Mouse (Mus musculus) neural tube, embryonic 13.5 days (tissue): ENCODE data around the gene Mettl3. TPM values are rescaled to one million over a fixed set of nuclear protein-coding genes. Genes with fewer than 3 reads are reported as not detected.
"Not testable (repeated sequence)": the region's sequence is repeated elsewhere in the genome, so short reads cannot be mapped to it uniquely, and the experiment has no call there.

Experiments used
- ATAC-seq: fragments of 200-750 bp; cut with Nextera tagmentation; 2 replicates; pipeline ENCODE4 v1.8.0; 2017; ENCODE audit warnings: low read depth, mild to moderate bottlenecking, moderate TSS enrichment, moderate library complexity
- H3K27ac ChIP-seq: fragments of 300-500 bp; sonication (generic); replicated peaks from 2 replicates; pipeline ENCODE4 v1.5.1; 2015; ENCODE audit warnings: moderate library complexity, mild to moderate bottlenecking, inconsistent platforms
- H3K27me3 ChIP-seq: fragments of 300-500 bp; sonication (generic); 2 replicates; pipeline ENCODE4 v1.6.1; 2015; ENCODE audit warnings: mild to moderate bottlenecking, inconsistent platforms
- H3K36me3 ChIP-seq: fragments of 300-500 bp; sonication (generic); 2 replicates; pipeline ENCODE4 v1.6.1; 2015; ENCODE audit warnings: mild to moderate bottlenecking, inconsistent platforms
- H3K4me1 ChIP-seq: fragments of 300-500 bp; sonication (generic); replicated peaks from 2 replicates; pipeline ENCODE4 v1.6.1; 2015; ENCODE audit warnings: inconsistent platforms
- H3K4me2 ChIP-seq: fragments of 300-500 bp; sonication (generic); 2 replicates; pipeline ENCODE4 v1.6.1; 2015; ENCODE audit warnings: inconsistent platforms, mild to moderate bottlenecking, moderate library complexity
- H3K4me3 ChIP-seq: fragments of 300-500 bp; sonication (generic); 2 replicates; pipeline ENCODE4 v1.5.1; 2015; ENCODE audit warnings: mild to moderate bottlenecking, inconsistent platforms
- H3K9ac ChIP-seq: fragments of 300-500 bp; sonication (generic); 2 replicates; pipeline ENCODE4 v1.6.1; 2015; ENCODE audit warnings: moderate library complexity, mild to moderate bottlenecking, inconsistent platforms
- H3K9me3 ChIP-seq: fragments of 300-500 bp; sonication (generic); 2 replicates; pipeline ENCODE4 v1.6.1; 2016; ENCODE audit warnings: inconsistent platforms
- WGBS: fragments of 180-500 bp; shearing (Covaris S2); methylation state at CpG from one replicate; pipeline ENCODE4 v1.1.7; 2015; 5-methylcytosine and 5-hydroxymethylcytosine counted together
- polyA plus RNA-seq: library from polyadenylated mRNA; unstranded; fragments of >200 nt; fragmentation: Nextera tagmentation; extraction: Ambion mirVana; gene quantifications from 2 replicates; pipeline ENCODE4 v1.2.1, GENCODE M21; 2015

The Mettl3 gene
- polyA plus RNA-seq, 1 experiment from 2014 or later, result 53.2 TPM

- Histone ChIP-seq H3K4me3 (peak overlapping the region; percentile 78), H3K36me3 (peaks cover 41% of the 10 kb centered on the region), H3K4me2 (peak overlapping the region; percentile 74), H3K27me3 (no peaks in the 10 kb centered on the region), H3K9me3 (no peaks in the 10 kb centered on the region), H3K9ac (peak overlapping the region; percentile 97), H3K4me1 (peaks cover 54% of the 10 kb centered on the region), H3K27ac (peak overlapping the region; percentile 97)
- WGBS, result under 1% methylated on average over 30 of the region's 41 CpGs
- ATAC-seq, result peak; percentile 90
These were observed 11.0 kb upstream of the Mettl3 start for GRCm38 (mm10) chr14:52315792-52316440.

- H3K4me3 ChIP-seq, result peak overlapping the region; percentile 78
- peaks cover 46% of the 10 kb centered on the region for H3K36me3 ChIP-seq
- H3K4me1 ChIP-seq, result peaks cover 60% of the 10 kb centered on the region
- peak overlapping the region; percentile 97 for H3K27ac ChIP-seq
- ATAC-seq, result peak; percentile 19
- WGBS, result 5% methylated on average over 17 of the region's 17 CpGs
- H3K27me3 ChIP-seq, result no peaks in the 10 kb centered on the region
- peak overlapping the region; percentile 97 for H3K9ac ChIP-seq
- no peaks in the 10 kb centered on the region for H3K9me3 ChIP-seq
- peak overlapping the region; percentile 74 for H3K4me2 ChIP-seq
These were observed 10.4 kb upstream of the Mettl3 start for GRCm38 (mm10) chr14:52315283-52315780.

GRCm38 (mm10) chr14:52314808-52315150 lies 9.9 kb upstream of the Mettl3 start:
- no peak for ATAC-seq
- Histone ChIP-seq H3K27me3 (no peaks in the 10 kb centered on the region), H3K36me3 (peaks cover 50% of the 10 kb centered on the region), H3K27ac (peak overlapping the region; percentile 97), H3K4me2 (peak overlapping the region; percentile 74), H3K9me3 (no peaks in the 10 kb centered on the region), H3K9ac (peak overlapping the region; percentile 97), H3K4me1 (peaks cover 60% of the 10 kb centered on the region), H3K4me3 (peak overlapping the region; percentile 78)
- 40% methylated on average over 8 of the region's 8 CpGs for WGBS

GRCm38 (mm10) chr14:52313931-52314807 lies 9.2 kb upstream of the Mettl3 start:
- peaks cover 56% of the 10 kb centered on the region for H3K36me3 ChIP-seq

GRCm38 (mm10) chr14:52310906-52311305 lies 6.0 kb upstream of the Mettl3 start:
- H3K27me3 ChIP-seq, result no peaks in the 10 kb centered on the region
- WGBS, result 94% methylated on average over 2 of the region's 2 CpGs
- no peak overlapping the region for H3K9ac ChIP-seq
- H3K36me3 ChIP-seq, result peaks cover 65% of the 10 kb centered on the region
- H3K4me3 ChIP-seq, result peak overlapping the region; percentile 13
- no peak for ATAC-seq
- H3K27ac ChIP-seq, result no peak overlapping the region
- H3K4me1 ChIP-seq, result peaks cover 52% of the 10 kb centered on the region
- peak overlapping the region; percentile 74 for H3K4me2 ChIP-seq
- H3K9me3 ChIP-seq, result no peaks in the 10 kb centered on the region

More at GRCm38 (mm10) chr14:52313931-52314807, 9.2 kb upstream of the Mettl3 start:
- Histone ChIP-seq H3K4me1 (peaks cover 60% of the 10 kb centered on the region), H3K4me3 (peak overlapping the region; percentile 78), H3K27me3 (no peaks in the 10 kb centered on the region), H3K4me2 (peak overlapping the region; percentile 74), H3K9me3 (no peaks in the 10 kb centered on the region), H3K9ac (peak overlapping the region; percentile 97), H3K27ac (peak overlapping the region; percentile 97)
- ATAC-seq, result no peak
- WGBS, result 88% methylated on average over 26 of the region's 26 CpGs

- H3K4me3 ChIP-seq, H3K27me3 ChIP-seq, H3K27ac ChIP-seq, H3K9me3 ChIP-seq, ATAC-seq, H3K9ac ChIP-seq: not testable (repeated sequence)
- Histone ChIP-seq H3K36me3 (peaks cover 65% of the 10 kb centered on the region), H3K4me1 (peaks cover 55% of the 10 kb centered on the region), H3K4me2 (0 out of 2 replicates have a peak overlapping the region, but pooled peaks have one; percentile 74)
- 87% methylated on average over 6 of the region's 6 CpGs for WGBS
These were observed 5.4 kb upstream of the Mettl3 start for GRCm38 (mm10) chr14:52310343-52310742.

- Histone ChIP-seq H3K27ac (no peak overlapping the region), H3K36me3 (peaks cover 29% of the 10 kb centered on the region), H3K4me1 (peaks cover 26% of the 10 kb centered on the region), H3K9ac (no peak overlapping the region), H3K4me3 (no peak overlapping the region), H3K4me2 (no peak overlapping the region), H3K27me3 (no peaks in the 10 kb centered on the region), H3K9me3 (no peaks in the 10 kb centered on the region)
- ATAC-seq, result no peak
- WGBS, result 89% methylated on average over 2 of the region's 2 CpGs
These were observed 1.2 kb upstream of the Mettl3 start for GRCm38 (mm10) chr14:52306100-52306499.

GRCm38 (mm10) chr14:52303517-52303916 lies 1.4 kb downstream of the Mettl3 start:
- not testable (repeated sequence) for H3K27ac ChIP-seq, H3K9me3 ChIP-seq, H3K4me3 ChIP-seq, H3K27me3 ChIP-seq, ATAC-seq, H3K9ac ChIP-seq
- H3K36me3 ChIP-seq, result peaks cover 25% of the 10 kb centered on the region
- peaks cover 18% of the 10 kb centered on the region for H3K4me1 ChIP-seq
- WGBS, result 87% methylated on average over 3 of the region's 3 CpGs
- H3K4me2 ChIP-seq, result peak overlapping the region; percentile 78

- no peaks in the 10 kb centered on the region for H3K9me3 ChIP-seq
- H3K9ac ChIP-seq, result no peak overlapping the region
- H3K4me2 ChIP-seq, result no peak overlapping the region
- no peak overlapping the region for H3K27ac ChIP-seq
- peak; percentile 58 for ATAC-seq
- no peaks in the 10 kb centered on the region for H3K27me3 ChIP-seq
- peaks cover 91% of the 10 kb centered on the region for H3K36me3 ChIP-seq
- WGBS, result 64% methylated on average over 6 of the region's 6 CpGs
- no peaks in the 10 kb centered on the region for H3K4me1 ChIP-seq
- no peak overlapping the region for H3K4me3 ChIP-seq
These were observed 9.2 kb downstream of the Mettl3 start for GRCm38 (mm10) chr14:52295558-52296264.

- no peak overlapping the region for H3K27ac ChIP-seq
- no peak overlapping the region for H3K9ac ChIP-seq
- no peaks in the 10 kb centered on the region for H3K9me3 ChIP-seq
- H3K36me3 ChIP-seq, result peaks cover 38% of the 10 kb centered on the region
- no peaks in the 10 kb centered on the region for H3K27me3 ChIP-seq
- H3K4me3 ChIP-seq, result no peak overlapping the region
- no peak for ATAC-seq
- H3K4me1 ChIP-seq, result peaks cover 10% of the 10 kb centered on the region
- H3K4me2 ChIP-seq, result no peak overlapping the region
- 96% methylated on average over 3 of the region's 3 CpGs for WGBS
These were observed 20.7 kb downstream of the Mettl3 start for GRCm38 (mm10) chr14:52284191-52284590.

- no peak for ATAC-seq
- Histone ChIP-seq H3K9ac (no peak overlapping the region), H3K27me3 (no peaks in the 10 kb centered on the region), H3K4me1 (peaks cover 11% of the 10 kb centered on the region), H3K9me3 (no peaks in the 10 kb centered on the region), H3K4me3 (no peak overlapping the region), H3K27ac (no peak overlapping the region), H3K4me2 (no peak overlapping the region), H3K36me3 (peaks cover 34% of the 10 kb centered on the region)
- WGBS, result 98% methylated on average over 5 of the region's 5 CpGs
These were observed 21.3 kb downstream of the Mettl3 start for GRCm38 (mm10) chr14:52283629-52284028.

- Histone ChIP-seq H3K4me1 (peaks cover 19% of the 10 kb centered on the region), H3K9me3 (no peaks in the 10 kb centered on the region), H3K27ac (peak overlapping the region; percentile 88), H3K4me2 (peak overlapping the region; percentile 68), H3K36me3 (peaks cover 12% of the 10 kb centered on the region), H3K27me3 (no peaks in the 10 kb centered on the region), H3K9ac (peak overlapping the region; percentile 91), H3K4me3 (peak overlapping the region; percentile 76)
- WGBS, result 2% methylated on average over 21 of the region's 21 CpGs
- peak; percentile 48 for ATAC-seq
These were observed 25.2 kb downstream of the Mettl3 start for GRCm38 (mm10) chr14:52279747-52280120.
